Mouse (Mus musculus): ENCODE data around the gene Psmb3.

DNA sequence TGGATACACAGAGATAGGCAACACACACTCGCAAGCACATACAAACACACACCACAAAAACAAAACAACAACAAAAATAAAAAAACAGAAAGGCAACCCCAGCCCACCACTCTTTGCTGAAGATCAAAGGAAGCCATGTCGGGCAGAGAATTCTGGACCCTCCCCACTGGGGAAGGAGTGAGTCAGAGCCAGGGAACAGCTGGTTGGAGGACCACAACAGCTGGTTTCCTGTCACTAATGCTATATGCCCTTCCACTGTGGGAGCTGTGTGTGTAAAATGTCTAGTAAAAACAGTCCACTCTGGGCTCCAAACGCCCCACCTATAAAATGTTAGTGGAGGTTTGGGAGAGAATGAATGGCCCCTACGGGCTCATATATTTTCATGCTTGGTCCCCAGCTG is 18.1 kb downstream of the Psmb3 start:
- TF ChIP-seq CTCF (IDR thresholded peaks at IDR 0.05; ENCODE audit: extremely low read depth, insufficient read depth, insufficient read length, insufficient replicate concordance) (no peak), POLR2A (IDR thresholded peaks at IDR 0.05; ENCODE audit: low read depth, low read length) (no peak)
